Mouse (Mus musculus) liver, adult 2 months (tissue): ENCODE results near the gene Dtd2. TPM values are rescaled to one million over a fixed set of nuclear protein-coding genes. Genes with fewer than 3 reads are reported as not detected.
A peak's percentile ranks its signal among the peaks of the same experiment; 100 is the strongest.

ENCODE experiments used
- DNase-seq: peaks from one replicate; pipeline ENCODE4 v3.0.0-alpha.2; 2011; ENCODE audit warnings: low read depth, low spot score; ENCODE audit errors: extremely low read depth
- H3K27ac ChIP-seq: fragments of 200-500 bp; replicated peaks from 2 replicates; pipeline ENCODE4 v1.5.1; 2012; ENCODE audit warnings: low read depth, mild to moderate bottlenecking, control low read depth, inconsistent platforms, low read length; ENCODE audit not compliant: insufficient read depth
- H3K27me3 ChIP-seq: fragments of 200-500 bp; 2 replicates; pipeline ENCODE4 v1.6.1; 2012; ENCODE audit warnings: mild to moderate bottlenecking, moderate library complexity, low read length, inconsistent platforms; ENCODE audit not compliant: control insufficient read depth, insufficient read depth
- H3K36me3 ChIP-seq: fragments of 200-500 bp; 2 replicates; pipeline ENCODE4 v1.6.1; 2012; ENCODE audit warnings: low read length, inconsistent platforms; ENCODE audit not compliant: control insufficient read depth, insufficient read depth
- H3K4me1 ChIP-seq: fragments of 200-500 bp; 2 replicates; pipeline ENCODE4 v1.6.1; 2011; ENCODE audit warnings: low read length; ENCODE audit not compliant: control insufficient read depth, insufficient read depth
- H3K4me3 ChIP-seq: fragments of 200-500 bp; 2 replicates; pipeline ENCODE4 v1.5.1; 2011; ENCODE audit warnings: low read depth, mild to moderate bottlenecking, control low read depth, low read length, moderate library complexity; ENCODE audit not compliant: insufficient read depth
- H3K79me2 ChIP-seq: fragments of 200-500 bp; 2 replicates; pipeline ENCODE4 v1.6.1; 2012; ENCODE audit warnings: inconsistent platforms, mild to moderate bottlenecking, low read length, moderate library complexity; ENCODE audit not compliant: control insufficient read depth, insufficient read depth
- H3K9ac ChIP-seq: fragments of 200-500 bp; 2 replicates; pipeline ENCODE4 v1.6.1; 2012; ENCODE audit warnings: low read depth, mild to moderate bottlenecking, control low read depth, inconsistent platforms, low read length
- CTCF ChIP-seq: fragments of 200-500 bp; IDR thresholded peaks from 2 replicates; pipeline ENCODE4 v1.5.1; 2011; ENCODE audit warnings: low read depth, low read length, control low read depth
- POLR2A ChIP-seq: fragments of 200-500 bp; IDR thresholded peaks from 2 replicates; pipeline ENCODE4 v1.6.1; 2011; ENCODE audit warnings: low read length, control low read depth; ENCODE audit not compliant: insufficient read depth; ENCODE audit errors: extremely low read depth
- WGBS: fragments of 180-500 bp; shearing (Covaris S2); methylation state at CpG from one replicate; pipeline ENCODE4 v1.1.7; 2018; 5-methylcytosine and 5-hydroxymethylcytosine counted together
- polyA plus RNA-seq: library from polyadenylated mRNA; depleted of rRNA; stranded (reverse); fragments of >200 nt; gene quantifications from 2 replicates; pipeline ENCODE4 v1.2.3, GENCODE M21; 2012
- total RNA-seq: library from RNA; depleted of rRNA; stranded (reverse); fragments of >200 nt; gene quantifications from 2 replicates; pipeline ENCODE4 v1.2.3, GENCODE M21; 2014

The Dtd2 gene
- total and polyA plus RNA-seq, 2 experiments = 12.6 to 14.8 TPM

GRCm38 (mm10) chr12:51976531-51976930, 29.8 kb downstream of the Dtd2 start:
- Histone ChIP-seq H3K27me3 (no peaks in the 10 kb centered on the region), H3K79me2 (no peaks in the 10 kb centered on the region), H3K4me1 (no peaks in the 10 kb centered on the region), H3K9ac (no peak overlapping the region), H3K27ac (no peak overlapping the region), H3K4me3 (no peak overlapping the region), H3K36me3 (no peaks in the 10 kb centered on the region)
- WGBS = 54% methylated on average over 9 of the region's 9 CpGs
- no peak for TF ChIP-seq CTCF
- TF ChIP-seq POLR2A = no peak
- DNase-seq = no peak

- Histone ChIP-seq H3K27me3 (no peaks in the 10 kb centered on the region), H3K9ac (no peak overlapping the region), H3K36me3 (no peaks in the 10 kb centered on the region), H3K4me1 (no peaks in the 10 kb centered on the region), H3K27ac (no peak overlapping the region), H3K4me3 (no peak overlapping the region), H3K79me2 (no peaks in the 10 kb centered on the region)
- no peak for TF ChIP-seq CTCF
- no peak for TF ChIP-seq POLR2A
- 100% methylated on average over 1 of the region's 1 CpGs for WGBS
- DNase-seq = no peak
Observed at GRCm38 (mm10) chr12:51974381-51974780, 31.9 kb downstream of the Dtd2 start.

GRCm38 (mm10) chr12:51972269-51973065, 33.8 kb downstream of the Dtd2 start:
- no peak overlapping the region for H3K4me3 ChIP-seq
- H3K27me3 ChIP-seq = no peaks in the 10 kb centered on the region
- no peaks in the 10 kb centered on the region for H3K79me2 ChIP-seq
- TF ChIP-seq CTCF (peak; percentile 11; the same call in 1 of the 2 replicates), POLR2A (no peak)
- DNase-seq = no peak
- WGBS = 96% methylated on average over 5 of the region's 5 CpGs
- H3K4me1 ChIP-seq = no peaks in the 10 kb centered on the region
- no peak overlapping the region for H3K27ac ChIP-seq
- H3K9ac ChIP-seq = no peak overlapping the region
- H3K36me3 ChIP-seq = no peaks in the 10 kb centered on the region

DNA sequence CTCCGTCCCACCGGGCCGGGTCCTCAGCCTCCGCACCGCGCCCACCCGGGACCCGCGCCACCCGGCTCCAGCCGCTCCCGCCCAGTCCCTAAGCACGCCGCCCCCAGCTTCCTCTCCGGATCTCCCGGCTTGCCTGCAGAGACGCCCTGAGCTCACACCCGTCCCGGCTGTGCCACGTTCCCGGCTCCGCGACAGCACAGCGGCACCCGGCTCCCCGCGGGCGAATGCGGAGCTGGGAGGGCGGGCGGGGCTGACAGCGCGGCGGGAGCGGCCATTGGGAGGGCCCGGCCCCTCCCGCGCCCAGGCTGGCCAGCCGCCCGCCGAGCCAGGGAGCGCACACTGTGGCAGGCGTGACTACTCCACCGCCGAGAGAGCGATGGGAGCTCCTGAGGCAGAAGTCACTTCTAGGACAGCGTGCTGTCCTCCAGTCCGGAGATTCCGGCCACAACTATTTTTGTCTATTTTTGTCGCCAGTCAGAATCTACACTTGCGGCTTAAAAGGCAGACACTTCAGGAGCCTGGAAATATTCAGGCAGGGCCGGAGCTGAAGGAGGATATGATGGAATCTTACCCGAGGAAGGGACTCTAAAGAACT, 35.1 kb downstream of the Dtd2 start, which contains the start of gene Heatr5a:
TSS of gene Heatr5a (minus strand) at position 252 of the 595 bp plus-strand sequence.
- TF ChIP-seq CTCF = no peak
- peak; percentile 73 for TF ChIP-seq POLR2A
- no peaks in the 10 kb centered on the region for H3K4me1 ChIP-seq
- H3K27me3 ChIP-seq = no peaks in the 10 kb centered on the region
- peak within 1 kb of the TSS; percentile 78 for H3K27ac ChIP-seq
- H3K4me3 ChIP-seq = peak within 1 kb of the TSS; percentile 95
- under 1% methylated on average over 49 of the region's 53 CpGs for WGBS
- DNase-seq = peak; percentile 72
- H3K36me3 ChIP-seq = no peaks in the 10 kb centered on the region
- peak within 1 kb of the TSS; percentile 94 for H3K9ac ChIP-seq
- H3K79me2 ChIP-seq = no peaks in the 10 kb centered on the region

DNA sequence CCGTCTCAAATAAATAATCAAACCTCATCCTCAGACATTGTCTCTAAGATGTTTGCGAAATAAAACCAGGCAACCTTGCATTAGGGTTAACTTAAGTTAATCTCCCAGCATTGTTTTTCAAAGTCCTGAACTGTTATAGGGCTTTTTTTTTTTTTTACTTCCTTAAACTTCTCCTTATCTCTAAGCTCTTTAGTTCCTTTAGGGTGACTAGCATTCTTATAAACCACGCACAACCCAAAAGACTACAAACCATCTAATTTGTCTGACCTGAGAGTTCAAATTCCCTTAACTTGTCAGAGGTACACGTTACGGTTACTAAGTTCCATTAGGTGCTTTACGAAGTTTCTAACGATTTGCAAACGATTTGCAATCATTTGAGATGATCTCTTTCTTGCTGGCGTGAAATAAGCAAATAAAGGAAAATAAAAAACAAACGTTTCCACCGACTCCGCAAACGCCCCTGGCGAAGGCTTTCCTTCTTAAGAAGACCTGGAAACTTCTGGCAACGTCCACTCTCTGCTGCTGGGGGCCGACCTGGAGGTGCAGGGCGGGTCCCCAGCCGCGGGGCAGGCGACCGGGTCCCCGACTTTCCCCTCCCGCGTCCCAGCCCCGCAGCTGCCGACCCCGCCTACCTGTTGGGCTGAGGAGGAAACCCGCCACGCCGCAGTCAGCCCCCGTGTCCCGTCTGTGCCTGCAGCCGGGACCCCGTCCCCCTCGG, 35.8 kb downstream of the Dtd2 start:
- H3K9ac ChIP-seq = peak overlapping the region; percentile 94
- H3K79me2 ChIP-seq = no peaks in the 10 kb centered on the region
- no peaks in the 10 kb centered on the region for H3K36me3 ChIP-seq
- peak overlapping the region; percentile 78 for H3K27ac ChIP-seq
- no peaks in the 10 kb centered on the region for H3K4me1 ChIP-seq
- no peaks in the 10 kb centered on the region for H3K27me3 ChIP-seq
- WGBS = 3% methylated on average over 33 of the region's 35 CpGs
- TF ChIP-seq CTCF = no peak
- no peak for TF ChIP-seq POLR2A
- peak; percentile 45 for DNase-seq
- peak overlapping the region; percentile 95 for H3K4me3 ChIP-seq
